ENCODE assay signal across 37 mouse cellular contexts in genomic region chr11:101969835-101970234, GRCm38 (mm10). TPM values are rescaled to one million over a fixed set of nuclear protein-coding genes. Genes with fewer than 3 reads are reported as not detected.
"Had no signal": no experiment of that assay in that cellular context is flagged by ENCODE, and none has a peak within 500 bp of the region (broad histone marks: within the 10 kb centered on the region; RNA-seq: fewer than 3 reads in every experiment).

No protein-coding gene starts in this region.

- H3K4me2 ChIP-seq: embryonic facial prominence, embryonic 12.5 days; embryonic facial prominence, embryonic 13.5 days; embryonic facial prominence, embryonic 15.5 days; forebrain, embryonic 12.5 days; forebrain, embryonic 13.5 days; forebrain, embryonic 15.5 days; heart, embryonic 11.5 days; heart, embryonic 12.5 days had no signal

- H3K36me3 ChIP-seq: embryonic facial prominence, embryonic 12.5 days; embryonic facial prominence, embryonic 13.5 days; embryonic facial prominence, embryonic 15.5 days; forebrain, embryonic 15.5 days had no signal

- H3K4me3 ChIP-seq: embryonic facial prominence, embryonic 10.5 days; embryonic facial prominence, embryonic 12.5 days; embryonic facial prominence, embryonic 13.5 days; embryonic facial prominence, embryonic 15.5 days; erythroblast, embryonic 14.5 days; forebrain, embryonic 10.5 days; forebrain, embryonic 12.5 days; forebrain, embryonic 13.5 days; forebrain, embryonic 15.5 days; gastrocnemius, adult 2 months; heart, adult 2 months; heart, embryonic 10.5 days; heart, embryonic 12.5 days had no signal

- DNase-seq: cerebellum, adult 8-10 months; cerebellum, adult 9-11 months; cerebellum, postnatal 14 days; cerebellum, postnatal 36 days; embryo, embryonic 11 days; forebrain, postnatal 0 days; gastrocnemius, adult 2 months; gastrocnemius, postnatal 10 days; gastrocnemius, postnatal 14 days; gastrocnemius, postnatal 25 days; gastrocnemius, postnatal 36 days; heart, adult 18-20 months; heart, adult 2 months had no signal

RNA-seq across cellular contexts. Expression of gene Sost, which starts 3.0 kb away (rescaled TPM):
- total RNA-seq: common myeloid progenitor, adult 5-6 weeks; forebrain, postnatal 0 days; gastrocnemius, adult 18-20 months; gastrocnemius, adult 2 months; gastrocnemius, adult 8-10 months; gastrocnemius, postnatal 14 days; gastrocnemius, postnatal 25 days; gastrocnemius, postnatal 36 days; granulocyte monocyte progenitor cell, adult 5-6 weeks had no signal
- polyA plus RNA-seq: embryonic facial prominence, embryonic 11.5 days; embryonic facial prominence, embryonic 14.5 days; erythroblast, embryonic 14.5 days; forebrain, embryonic 10.5 days; forebrain, embryonic 11.5 days; forebrain, embryonic 13.5 days; forebrain, embryonic 14.5 days; forebrain, embryonic 15.5 days; forebrain, embryonic 16.5 days; forebrain, postnatal 0 days had no signal

RNA-seq across cellular contexts. Expression of gene Cfap97d1, which starts 14.2 kb away (rescaled TPM):
- total RNA-seq: common myeloid progenitor, adult 5-6 weeks; forebrain, postnatal 0 days; gastrocnemius, adult 18-20 months; gastrocnemius, adult 2 months; gastrocnemius, adult 8-10 months; gastrocnemius, postnatal 10 days; gastrocnemius, postnatal 14 days; gastrocnemius, postnatal 25 days; gastrocnemius, postnatal 36 days; gastrocnemius, postnatal 4 days; granulocyte monocyte progenitor cell, adult 5-6 weeks; heart, adult 18-20 months; heart, adult 2 months had no signal
- polyA plus RNA-seq: cortical plate, adult 2 months; embryonic facial prominence, embryonic 10.5 days; embryonic facial prominence, embryonic 11.5 days; embryonic facial prominence, embryonic 12.5 days; embryonic facial prominence, embryonic 13.5 days; embryonic facial prominence, embryonic 14.5 days; embryonic facial prominence, embryonic 15.5 days; erythroblast, embryonic 14.5 days; forebrain, embryonic 10.5 days; forebrain, embryonic 11.5 days; forebrain, embryonic 12.5 days; forebrain, embryonic 13.5 days; forebrain, embryonic 14.5 days; forebrain, embryonic 15.5 days; forebrain, embryonic 16.5 days; forebrain, postnatal 0 days; frontal cortex, adult 2 months; heart, adult 2 months; heart, embryonic 10.5 days; heart, embryonic 11.5 days; heart, embryonic 12.5 days had no signal

RNA-seq across cellular contexts. Expression of gene Mpp3, which starts 58.4 kb away (rescaled TPM):
- total RNA-seq: common myeloid progenitor, adult 5-6 weeks; granulocyte monocyte progenitor cell, adult 5-6 weeks had no signal
- polyA plus RNA-seq: erythroblast, embryonic 14.5 days had no signal
